Mouse (Mus musculus) cortical plate, adult 2 months (tissue): ENCODE results near the gene Lbhd1.
A peak's percentile ranks its signal among the peaks of the same experiment; 100 is the strongest.

Experiments
- CTCF ChIP-seq: fragments of 200-500 bp; IDR thresholded peaks from 2 replicates; pipeline ENCODE4 v1.5.1; 2011; ENCODE audit warnings: mild to moderate bottlenecking, control low read depth, low read length; ENCODE audit not compliant: insufficient read depth; ENCODE audit errors: extremely low read depth
- POLR2A ChIP-seq: fragments of 200-500 bp; IDR thresholded peaks from 2 replicates; pipeline ENCODE4 v1.6.1; 2011; ENCODE audit warnings: mild to moderate bottlenecking, low read length, control low read depth; ENCODE audit not compliant: insufficient read depth; ENCODE audit errors: extremely low read depth

DNA sequence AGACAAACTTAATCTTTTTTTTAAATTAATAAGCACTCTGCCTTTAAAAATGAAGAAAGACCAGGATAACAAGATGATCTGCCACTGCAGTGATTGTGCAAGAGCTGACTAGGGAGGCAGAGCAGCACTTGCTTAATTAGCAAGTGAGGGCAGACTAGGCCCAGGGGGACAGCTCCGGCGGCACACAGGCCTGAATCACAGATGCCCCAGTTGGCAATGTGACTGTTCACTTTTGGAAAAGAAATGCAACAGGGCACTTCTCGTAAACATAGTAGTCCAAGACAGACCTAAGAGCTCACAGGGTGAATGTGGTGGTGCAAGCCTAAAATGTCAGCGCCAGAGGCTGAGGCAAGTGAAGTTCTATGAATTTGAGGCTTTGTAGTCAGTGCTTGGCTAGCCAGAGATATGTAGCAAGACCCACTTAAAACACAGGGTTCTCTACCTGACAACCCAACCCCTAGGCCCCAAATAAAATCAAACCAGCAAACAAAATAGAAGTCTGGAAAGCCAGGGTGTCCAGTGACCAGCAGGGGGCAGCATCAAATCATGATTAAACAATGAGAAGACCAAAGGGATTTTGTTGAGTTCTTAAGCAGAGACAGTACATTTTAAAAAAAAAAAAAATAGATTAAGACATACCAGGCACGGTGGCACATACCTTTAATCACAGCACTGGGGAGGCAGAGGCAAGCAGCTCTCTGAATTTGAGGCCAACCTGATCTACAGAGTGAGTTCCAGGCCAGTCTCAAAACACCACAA is 39.0 kb upstream of the Lbhd1 start:
- TF ChIP-seq POLR2A (no peak), CTCF (peak; percentile 62)
